Mouse (Mus musculus) embryonic facial prominence, embryonic 11.5 days (tissue): ENCODE measurements around the gene Tspan13. TPM values are rescaled to one million over a fixed set of nuclear protein-coding genes. Genes with fewer than 3 reads are reported as not detected.

ENCODE experiments used
- ATAC-seq: fragments of 200-750 bp; cut with Nextera tagmentation; replicated peaks from 2 replicates; pipeline ENCODE4 v1.8.0; 2017; ENCODE audit warnings: low read depth; ENCODE audit not compliant: insufficient number of reproducible peaks, low FRiP score, low TSS enrichment
- DNase-seq: peaks from one replicate; pipeline ENCODE4 v3.0.0-alpha.2; 2015; ENCODE audit warnings: low spot score
- H3K27ac ChIP-seq: fragments of 300-500 bp; sonication (generic); replicated peaks from 2 replicates; pipeline ENCODE4 v1.5.1; 2014; ENCODE audit warnings: mild to moderate bottlenecking, low read depth, low read length, control low read depth
- H3K27me3 ChIP-seq: fragments of 300-500 bp; sonication (generic); 2 replicates; pipeline ENCODE4 v1.6.1; 2014; ENCODE audit warnings: mild to moderate bottlenecking, low read length, moderate library complexity, mixed read lengths; ENCODE audit not compliant: control insufficient read depth, insufficient read depth
- H3K36me3 ChIP-seq: fragments of 300-500 bp; sonication (generic); replicated peaks from 2 replicates; pipeline ENCODE4 v1.6.1; 2014; ENCODE audit warnings: low read depth, mild to moderate bottlenecking, low read length, moderate library complexity, mixed read lengths; ENCODE audit not compliant: control insufficient read depth, insufficient read depth
- H3K4me1 ChIP-seq: fragments of 300-500 bp; sonication (generic); 2 replicates; pipeline ENCODE4 v1.6.1; 2014; ENCODE audit warnings: low read length, mixed read lengths; ENCODE audit not compliant: control insufficient read depth, insufficient read depth
- H3K4me2 ChIP-seq: fragments of 300-500 bp; sonication (generic); 2 replicates; pipeline ENCODE4 v1.6.1; 2014; ENCODE audit warnings: low read depth, mild to moderate bottlenecking, control low read depth, low read length, moderate library complexity
- H3K4me3 ChIP-seq: fragments of 300-500 bp; sonication (generic); 2 replicates; pipeline ENCODE4 v1.5.1; 2014; ENCODE audit warnings: low read depth, low read length, control low read depth
- H3K9ac ChIP-seq: fragments of 300-500 bp; sonication (generic); replicated peaks from 2 replicates; pipeline ENCODE4 v1.6.1; 2014; ENCODE audit warnings: mild to moderate bottlenecking, control low read depth, low read length
- H3K9me3 ChIP-seq: fragments of 300-500 bp; sonication (generic); replicated peaks from 2 replicates; pipeline ENCODE4 v1.6.1; 2016; ENCODE audit warnings: mild to moderate bottlenecking, low read length, inconsistent platforms, mixed read lengths; ENCODE audit not compliant: control insufficient read depth
- WGBS: fragments of 180-500 bp; shearing (Covaris S2); extraction: QIAGEN DNeasy Blood & Tissue Kit; methylation state at CpG from one replicate; pipeline ENCODE4 v1.1.7; 2014; 5-methylcytosine and 5-hydroxymethylcytosine counted together
- polyA plus RNA-seq: library from polyadenylated mRNA; unstranded; fragments of >200 nt; fragmentation: Nextera tagmentation; extraction: Ambion mirVana; gene quantifications from 2 replicates; pipeline ENCODE4 v1.2.1, GENCODE M21; 2014

The Tspan13 gene
- polyA plus RNA-seq, 1 experiment from 2014 or later = 87.2 TPM

- H3K27me3 ChIP-seq = no peaks in the 10 kb centered on the region
- peak overlapping the region; percentile 89; the same call in 1 of the 2 replicates for H3K4me2 ChIP-seq
- H3K4me3 ChIP-seq = peak overlapping the region; percentile 90
- H3K4me1 ChIP-seq = no peaks in the 10 kb centered on the region
- ATAC-seq = no peak
- no peak overlapping the region for H3K9ac ChIP-seq
- H3K36me3 ChIP-seq = no peaks in the 10 kb centered on the region
- H3K27ac ChIP-seq = no peak overlapping the region
- DNase-seq = no peak
- 48% methylated on average over 4 of the region's 4 CpGs for WGBS
- no peaks in the 10 kb centered on the region for H3K9me3 ChIP-seq
Measured at GRCm38 (mm10) chr12:36041281-36041589, 1.1 kb downstream of the Tspan13 start.

GRCm38 (mm10) chr12:36040571-36041280 lies 1.6 kb downstream of the Tspan13 start:
- H3K9ac ChIP-seq = no peak overlapping the region
- no peaks in the 10 kb centered on the region for H3K36me3 ChIP-seq
- peak; percentile 29 for DNase-seq
- no peak overlapping the region for H3K27ac ChIP-seq
- H3K4me3 ChIP-seq = peak overlapping the region; percentile 90
- H3K4me1 ChIP-seq = no peaks in the 10 kb centered on the region
- no peaks in the 10 kb centered on the region for H3K9me3 ChIP-seq
- WGBS = 48% methylated on average over 10 of the region's 10 CpGs
- ATAC-seq = no peak
- H3K27me3 ChIP-seq = no peaks in the 10 kb centered on the region
- peak overlapping the region; percentile 89; the same call in 1 of the 2 replicates for H3K4me2 ChIP-seq

GRCm38 (mm10) chr12:36039541-36040084 lies 2.7 kb downstream of the Tspan13 start:
- no peaks in the 10 kb centered on the region for H3K36me3 ChIP-seq
- ATAC-seq = no peak
- H3K9me3 ChIP-seq = no peaks in the 10 kb centered on the region
- WGBS = 78% methylated on average over 9 of the region's 9 CpGs
- no peak overlapping the region for H3K4me2 ChIP-seq
- H3K27ac ChIP-seq = no peak overlapping the region
- H3K27me3 ChIP-seq = no peaks in the 10 kb centered on the region
- no peak overlapping the region for H3K9ac ChIP-seq
- H3K4me3 ChIP-seq = no peak overlapping the region
- no peaks in the 10 kb centered on the region for H3K4me1 ChIP-seq
- no peak for DNase-seq

- no peak for ATAC-seq
- no peaks in the 10 kb centered on the region for H3K27me3 ChIP-seq
- no peaks in the 10 kb centered on the region for H3K9me3 ChIP-seq
- no peak overlapping the region for H3K4me3 ChIP-seq
- WGBS = 85% methylated on average over 10 of the region's 10 CpGs
- no peak overlapping the region for H3K9ac ChIP-seq
- no peak for DNase-seq
- no peak overlapping the region for H3K4me2 ChIP-seq
- H3K4me1 ChIP-seq = no peaks in the 10 kb centered on the region
- no peaks in the 10 kb centered on the region for H3K36me3 ChIP-seq
- H3K27ac ChIP-seq = no peak overlapping the region
Measured at GRCm38 (mm10) chr12:36036776-36037175, 5.5 kb downstream of the Tspan13 start.

GRCm38 (mm10) chr12:36036121-36036520 lies 6.2 kb downstream of the Tspan13 start:
- Histone ChIP-seq H3K36me3 (no peaks in the 10 kb centered on the region), H3K4me3 (no peak overlapping the region), H3K4me1 (no peaks in the 10 kb centered on the region), H3K27me3 (no peaks in the 10 kb centered on the region), H3K9ac (no peak overlapping the region), H3K4me2 (no peak overlapping the region), H3K27ac (no peak overlapping the region), H3K9me3 (no peaks in the 10 kb centered on the region)
- no peak for DNase-seq
- WGBS = 94% methylated on average over 7 of the region's 7 CpGs
- no peak for ATAC-seq

GRCm38 (mm10) chr12:36035501-36035900 lies 6.8 kb downstream of the Tspan13 start:
- H3K27ac ChIP-seq = no peak overlapping the region
- no peak overlapping the region for H3K9ac ChIP-seq
- no peaks in the 10 kb centered on the region for H3K27me3 ChIP-seq
- H3K4me3 ChIP-seq = no peak overlapping the region
- H3K36me3 ChIP-seq = no peaks in the 10 kb centered on the region
- H3K4me1 ChIP-seq = no peaks in the 10 kb centered on the region
- H3K4me2 ChIP-seq = no peak overlapping the region
- WGBS = 93% methylated on average over 6 of the region's 6 CpGs
- ATAC-seq (no peak), DNase-seq (no peak)
- H3K9me3 ChIP-seq = no peaks in the 10 kb centered on the region

- Histone ChIP-seq H3K27ac (no peak overlapping the region), H3K36me3 (no peaks in the 10 kb centered on the region), H3K4me3 (no peak overlapping the region), H3K9ac (no peak overlapping the region), H3K27me3 (no peaks in the 10 kb centered on the region), H3K9me3 (no peaks in the 10 kb centered on the region), H3K4me1 (no peaks in the 10 kb centered on the region), H3K4me2 (no peak overlapping the region)
- DNase-seq (no peak), ATAC-seq (no peak)
- WGBS = 75% methylated on average over 4 of the region's 4 CpGs
Measured at GRCm38 (mm10) chr12:36032419-36032818, 9.9 kb downstream of the Tspan13 start.

GRCm38 (mm10) chr12:36030660-36031363 lies 11.5 kb downstream of the Tspan13 start:
- H3K4me3 ChIP-seq = no peak overlapping the region
- ATAC-seq (no peak), DNase-seq (no peak)
- no peaks in the 10 kb centered on the region for H3K9me3 ChIP-seq
- H3K4me2 ChIP-seq = no peak overlapping the region
- H3K9ac ChIP-seq = no peak overlapping the region
- H3K27ac ChIP-seq = no peak overlapping the region
- 88% methylated on average over 12 of the region's 12 CpGs for WGBS
- H3K27me3 ChIP-seq = no peaks in the 10 kb centered on the region
- no peaks in the 10 kb centered on the region for H3K36me3 ChIP-seq
- H3K4me1 ChIP-seq = no peaks in the 10 kb centered on the region
